Mouse (Mus musculus) hindbrain, embryonic 10.5 days (tissue): ENCODE data around the gene Zfp235. TPM values are rescaled to one million over a fixed set of nuclear protein-coding genes. Genes with fewer than 3 reads are reported as not detected.

Experiments used
- DNase-seq: peaks from one replicate; pipeline ENCODE4 v3.0.0-alpha.2; 2017; ENCODE audit warnings: low spot score
- H3K27ac ChIP-seq: fragments of 300-500 bp; sonication (generic); 2 replicates; pipeline ENCODE4 v1.5.1; 2016; ENCODE audit warnings: mild to moderate bottlenecking, moderate library complexity
- H3K27me3 ChIP-seq: fragments of 300-500 bp; sonication (generic); 2 replicates; pipeline ENCODE4 v1.6.1; 2016; ENCODE audit warnings: mild to moderate bottlenecking; ENCODE audit not compliant: poor library complexity, insufficient read depth, severe bottlenecking
- H3K36me3 ChIP-seq: fragments of 300-500 bp; sonication (generic); 2 replicates; pipeline ENCODE4 v1.6.1; 2016; ENCODE audit warnings: mild to moderate bottlenecking, moderate library complexity
- H3K4me1 ChIP-seq: fragments of 300-500 bp; sonication (generic); replicated peaks from 2 replicates; pipeline ENCODE4 v1.6.1; 2016; ENCODE audit warnings: mild to moderate bottlenecking
- H3K4me3 ChIP-seq: fragments of 300-500 bp; sonication (generic); 2 replicates; pipeline ENCODE4 v1.5.1; 2016; ENCODE audit warnings: mild to moderate bottlenecking, moderate library complexity
- H3K9me3 ChIP-seq: fragments of 300-500 bp; sonication (generic); 2 replicates; pipeline ENCODE4 v1.6.1; 2016; ENCODE audit warnings: mild to moderate bottlenecking, moderate library complexity
- WGBS: fragments of 180-500 bp; shearing (Covaris S2); methylation state at CpG from one replicate; pipeline ENCODE4 v1.1.7; 2016; 5-methylcytosine and 5-hydroxymethylcytosine counted together
- polyA plus RNA-seq: library from polyadenylated mRNA; unstranded; fragments of >200 nt; fragmentation: Nextera tagmentation; extraction: Ambion mirVana; gene quantifications from 2 replicates; pipeline ENCODE4 v1.2.1, GENCODE M21; 2016

The Zfp235 gene
- 12.9 and 14.6 TPM in 2 replicates for polyA plus RNA-seq

DNA sequence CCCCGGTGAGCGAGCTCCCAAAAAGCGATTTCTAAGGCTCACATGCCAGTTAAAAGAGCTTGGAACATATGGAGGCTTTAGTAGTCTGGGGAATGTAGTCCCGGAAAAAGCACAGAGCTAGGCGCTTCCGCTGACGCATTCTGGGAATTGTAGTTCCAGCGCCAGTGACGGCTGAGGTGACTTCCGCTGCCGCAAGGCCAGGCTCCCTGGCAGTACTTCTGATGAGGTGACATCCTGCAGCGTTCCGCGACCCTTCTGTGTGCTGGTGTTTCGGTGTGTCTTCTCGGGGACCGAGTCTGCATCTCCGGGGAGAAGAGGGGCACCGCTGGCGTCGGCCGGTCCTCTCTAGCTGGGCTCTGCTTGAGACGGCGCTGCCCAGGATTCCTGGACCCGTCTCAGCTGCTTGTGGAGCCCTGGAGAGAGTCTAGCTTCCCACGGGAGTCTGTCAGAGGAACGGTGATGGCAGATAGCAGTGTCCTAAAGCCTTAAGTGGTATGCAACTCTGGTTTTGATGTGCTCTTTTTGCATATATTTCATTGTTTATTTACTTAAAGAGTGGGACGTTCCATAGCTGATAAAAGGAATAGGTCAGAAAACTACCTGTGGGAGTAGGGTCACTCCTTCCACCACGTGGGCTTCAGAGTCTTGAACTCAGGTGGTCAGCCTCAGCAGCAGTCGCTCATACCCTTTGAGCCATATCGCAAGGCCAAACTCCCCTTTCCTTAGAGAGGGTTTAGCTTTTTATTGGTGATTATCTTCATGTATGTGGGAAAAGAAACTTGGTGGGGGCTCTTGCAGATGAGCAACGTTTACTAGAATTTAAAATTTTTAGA, at the start of gene Zfp235:
TSS of gene Zfp235 (plus strand) at position 174 of the 833 bp plus-strand sequence.
- DNase-seq: peak; percentile 87
- H3K36me3 ChIP-seq: peaks cover 35% of the 10 kb centered on the region
- peak within 1 kb of the TSS; percentile 86 for H3K4me3 ChIP-seq
- H3K27ac ChIP-seq: peak within 1 kb of the TSS; percentile 87
- peaks cover 13% of the 10 kb centered on the region for H3K4me1 ChIP-seq
- 0 out of 2 replicates have a peak, but pooled peaks cover 6% of the 10 kb centered on the region for H3K9me3 ChIP-seq
- 4% methylated on average over 32 of the region's 32 CpGs for WGBS
- no peaks in the 10 kb centered on the region for H3K27me3 ChIP-seq

DNA sequence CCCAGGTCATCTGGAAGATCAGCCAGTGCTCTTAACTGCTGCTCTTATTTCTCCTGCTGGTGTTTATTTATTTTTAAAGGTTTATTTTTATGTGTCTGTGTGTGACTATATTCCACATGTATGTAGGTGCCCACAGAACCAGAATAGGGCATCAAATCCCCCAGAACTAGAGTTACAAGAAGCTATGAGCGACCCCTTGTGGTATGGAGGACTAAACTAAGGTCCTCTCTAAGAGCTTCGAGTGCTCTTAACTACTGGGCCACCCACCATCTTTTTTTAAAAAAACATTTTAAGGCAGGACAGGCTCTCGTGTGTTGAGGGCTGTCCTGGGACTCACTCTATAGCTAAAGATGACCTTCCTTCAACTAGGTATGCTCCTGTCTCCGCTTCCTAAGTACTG, 47.1 kb upstream of the Zfp235 start:
- WGBS: 92% methylated on average over 4 of the region's 4 CpGs
- Histone ChIP-seq H3K9me3 (peaks cover 72% of the 10 kb centered on the region), H3K27ac (no peak overlapping the region), H3K36me3 (peaks cover 79% of the 10 kb centered on the region), H3K4me3 (no peak overlapping the region), H3K4me1 (peaks cover 14% of the 10 kb centered on the region), H3K27me3 (no peaks in the 10 kb centered on the region)
- DNase-seq: no peak

DNA sequence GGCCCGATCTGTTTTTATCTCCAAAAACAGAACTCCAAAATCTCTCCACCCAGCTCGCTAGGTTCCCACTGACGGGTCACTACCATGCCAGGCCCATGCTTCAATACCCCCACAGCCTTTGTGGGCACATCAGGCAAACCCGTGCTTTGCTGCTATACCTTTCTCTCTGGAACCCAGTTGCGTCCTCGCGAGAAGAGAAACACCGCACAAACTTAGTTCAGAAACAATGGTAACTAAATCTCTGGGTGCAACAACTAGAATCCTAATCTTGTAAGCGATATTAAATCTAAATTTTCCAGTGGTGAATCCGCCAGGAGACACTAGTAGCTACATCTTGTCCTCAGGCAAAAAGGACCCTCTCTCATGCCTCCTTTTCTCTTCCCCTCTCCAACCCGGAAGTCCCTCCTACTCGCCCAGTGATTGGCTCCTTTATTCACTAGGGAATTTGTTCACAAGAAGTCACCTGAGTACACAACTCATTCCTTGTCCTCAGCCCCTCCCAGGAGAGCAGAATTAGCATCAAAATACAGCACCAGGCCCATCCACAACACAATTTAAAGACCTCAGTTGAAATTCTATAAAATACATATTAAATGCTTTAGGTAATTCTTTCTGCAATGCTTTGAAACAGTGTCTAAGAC, 46.4 kb upstream of the Zfp235 start:
- Histone ChIP-seq H3K27ac (no peak overlapping the region), H3K4me3 (no peak overlapping the region), H3K27me3 (no peaks in the 10 kb centered on the region), H3K4me1 (peaks cover 11% of the 10 kb centered on the region), H3K9me3 (peaks cover 72% of the 10 kb centered on the region), H3K36me3 (peaks cover 84% of the 10 kb centered on the region)
- WGBS: 96% methylated on average over 12 of the region's 12 CpGs
- DNase-seq: no peak

DNA sequence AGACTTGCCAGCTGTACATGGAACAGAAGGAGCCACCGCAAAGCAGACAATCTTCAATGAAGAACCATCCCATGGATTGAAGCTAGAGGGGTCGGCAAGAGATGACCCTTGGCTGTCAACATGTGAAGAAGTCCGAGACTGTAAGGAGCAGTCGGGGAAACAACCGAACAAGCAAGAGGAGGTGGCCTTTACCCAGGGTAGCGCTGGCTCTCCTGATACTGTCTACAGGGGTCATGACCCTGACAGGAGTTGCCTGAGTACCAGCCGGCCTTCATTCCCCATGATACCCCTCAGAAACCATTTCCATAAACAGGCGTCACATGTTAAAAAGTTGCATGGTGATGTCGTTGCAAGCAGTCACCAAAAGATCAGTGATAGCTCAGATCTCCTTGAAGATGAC, 29.6 kb upstream of the Zfp235 start:
- H3K27ac ChIP-seq: no peak overlapping the region
- peaks cover 100% of the 10 kb centered on the region for H3K9me3 ChIP-seq
- H3K27me3 ChIP-seq: no peaks in the 10 kb centered on the region
- no peak overlapping the region for H3K4me3 ChIP-seq
- peaks cover 100% of the 10 kb centered on the region for H3K36me3 ChIP-seq
- no peaks in the 10 kb centered on the region for H3K4me1 ChIP-seq
- DNase-seq: no peak
- WGBS: 94% methylated on average over 9 of the region's 9 CpGs

DNA sequence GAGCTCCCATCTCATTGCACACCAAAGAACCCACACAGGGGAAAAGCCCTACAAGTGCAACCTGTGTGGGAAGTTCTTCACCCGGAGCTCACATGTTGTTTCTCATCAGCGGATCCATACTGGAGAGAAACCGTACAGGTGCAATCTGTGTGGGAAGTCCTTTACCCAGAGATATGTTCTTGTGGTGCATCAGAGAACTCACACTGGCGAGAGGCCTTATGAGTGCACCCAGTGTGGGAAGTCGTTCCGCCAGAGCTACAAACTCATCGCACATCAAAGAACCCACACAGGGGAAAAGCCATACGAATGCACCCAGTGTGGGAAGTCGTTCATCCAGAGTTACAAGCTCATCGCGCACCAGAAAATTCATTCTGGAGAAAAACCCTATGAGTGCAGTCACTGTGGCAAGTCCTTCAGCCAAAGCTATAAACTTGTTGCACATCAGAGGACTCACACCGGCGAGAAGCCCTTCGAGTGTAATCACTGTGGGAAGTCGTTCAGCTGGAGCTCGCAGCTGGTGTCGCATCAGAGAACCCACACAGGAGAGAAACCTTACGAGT, 28.7 kb upstream of the Zfp235 start:
- WGBS: 96% methylated on average over 18 of the region's 18 CpGs
- peaks cover 98% of the 10 kb centered on the region for H3K9me3 ChIP-seq
- H3K27me3 ChIP-seq: no peaks in the 10 kb centered on the region
- no peaks in the 10 kb centered on the region for H3K4me1 ChIP-seq
- no peak overlapping the region for H3K27ac ChIP-seq
- no peak overlapping the region for H3K4me3 ChIP-seq
- DNase-seq: peak; percentile 23
- H3K36me3 ChIP-seq: peaks cover 97% of the 10 kb centered on the region

DNA sequence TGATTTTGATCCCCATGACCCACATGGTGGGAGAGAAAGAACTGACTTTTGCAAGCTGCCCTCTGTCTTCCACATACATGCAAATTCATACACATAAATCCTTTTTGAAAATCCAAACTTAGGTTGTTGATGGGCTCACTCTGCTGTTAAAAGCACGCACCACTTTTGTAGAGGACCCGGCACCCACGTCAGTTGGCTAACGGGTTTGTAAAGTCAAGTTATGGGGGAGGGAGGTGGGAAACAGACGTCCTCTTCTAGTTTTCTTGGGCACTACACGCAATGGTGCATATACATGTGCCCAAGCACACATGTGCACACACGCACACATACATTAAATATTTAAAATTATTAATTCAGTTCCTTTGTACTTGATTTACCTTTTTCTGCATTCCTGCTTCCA, 23.1 kb upstream of the Zfp235 start:
- Histone ChIP-seq H3K9me3 (peaks cover 47% of the 10 kb centered on the region), H3K4me3 (no peak overlapping the region), H3K4me1 (peaks cover 9% of the 10 kb centered on the region), H3K27me3 (no peaks in the 10 kb centered on the region), H3K36me3 (peaks cover 41% of the 10 kb centered on the region), H3K27ac (no peak overlapping the region)
- 97% methylated on average over 7 of the region's 7 CpGs for WGBS
- no peak for DNase-seq

DNA sequence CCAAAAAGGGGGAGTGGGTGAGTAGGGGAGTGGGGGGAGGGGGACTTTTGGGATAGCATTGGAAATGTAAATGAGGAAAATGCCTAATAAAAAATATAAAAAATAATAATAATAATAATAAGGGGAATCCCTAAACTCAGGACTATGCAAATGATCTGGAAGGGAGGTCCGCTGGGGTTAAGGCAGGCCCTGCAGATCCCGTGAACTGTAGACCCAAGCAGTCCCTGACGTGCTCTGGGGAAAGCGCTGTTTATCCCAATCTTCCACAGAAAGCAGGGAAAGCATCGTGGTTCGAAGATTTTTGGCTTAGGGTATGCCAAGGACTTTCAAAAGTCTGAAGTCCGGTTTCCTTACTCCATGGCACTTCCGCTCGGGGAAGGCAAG, 22.2 kb upstream of the Zfp235 start:
- Histone ChIP-seq H3K4me3 (peak overlapping the region; percentile 72), H3K9me3 (peaks cover 38% of the 10 kb centered on the region), H3K27me3 (no peaks in the 10 kb centered on the region), H3K36me3 (peaks cover 31% of the 10 kb centered on the region), H3K4me1 (peaks cover 9% of the 10 kb centered on the region), H3K27ac (peak overlapping the region; percentile 84)
- DNase-seq: no peak
- WGBS: 5% methylated on average over 9 of the region's 9 CpGs

DNA sequence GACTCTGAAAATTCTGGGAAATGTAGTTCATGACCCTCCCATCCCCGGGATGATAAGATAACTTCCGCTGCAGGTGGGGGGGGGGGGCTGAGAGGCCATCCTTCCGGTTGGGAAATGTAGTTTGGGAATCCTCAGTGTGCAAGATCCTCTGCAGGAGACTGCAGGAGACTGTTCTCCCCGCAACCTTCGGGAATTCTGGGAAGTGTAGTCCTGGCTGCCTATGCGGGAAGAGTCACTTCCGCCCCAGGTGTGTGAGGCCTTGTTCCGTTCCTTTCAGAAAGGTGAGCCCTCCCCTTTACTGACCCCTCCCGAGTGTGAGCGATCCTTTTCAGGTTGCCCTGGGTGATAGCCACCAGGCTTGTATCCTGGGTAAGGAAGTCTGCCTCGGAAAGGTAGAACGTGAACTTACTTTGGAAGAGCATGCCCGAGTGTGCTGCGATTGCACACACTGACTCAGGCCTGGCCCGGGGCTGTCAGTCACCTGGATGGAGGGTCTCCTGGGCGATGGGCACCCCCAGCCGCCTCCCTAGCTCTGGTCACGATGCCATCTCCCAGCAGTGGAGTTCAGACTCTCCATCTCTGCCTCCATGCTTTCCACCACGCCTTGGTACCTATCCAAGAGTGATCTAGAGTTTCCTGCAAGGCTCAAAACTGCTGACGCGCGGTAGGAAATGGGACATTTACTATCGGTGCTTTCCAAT, 21.7 kb upstream of the Zfp235 start, which contains the start of gene Zfp112:
TSS of gene Zfp112 (plus strand) at position 159 of the 701 bp plus-strand sequence.
- Histone ChIP-seq H3K27me3 (no peaks in the 10 kb centered on the region), H3K4me3 (peak within 1 kb of the TSS; percentile 72), H3K27ac (peak within 1 kb of the TSS; percentile 84), H3K4me1 (peaks cover 9% of the 10 kb centered on the region), H3K9me3 (peaks cover 33% of the 10 kb centered on the region), H3K36me3 (peaks cover 26% of the 10 kb centered on the region)
- peak; percentile 93 for DNase-seq
- WGBS: 3% methylated on average over 23 of the region's 23 CpGs

DNA sequence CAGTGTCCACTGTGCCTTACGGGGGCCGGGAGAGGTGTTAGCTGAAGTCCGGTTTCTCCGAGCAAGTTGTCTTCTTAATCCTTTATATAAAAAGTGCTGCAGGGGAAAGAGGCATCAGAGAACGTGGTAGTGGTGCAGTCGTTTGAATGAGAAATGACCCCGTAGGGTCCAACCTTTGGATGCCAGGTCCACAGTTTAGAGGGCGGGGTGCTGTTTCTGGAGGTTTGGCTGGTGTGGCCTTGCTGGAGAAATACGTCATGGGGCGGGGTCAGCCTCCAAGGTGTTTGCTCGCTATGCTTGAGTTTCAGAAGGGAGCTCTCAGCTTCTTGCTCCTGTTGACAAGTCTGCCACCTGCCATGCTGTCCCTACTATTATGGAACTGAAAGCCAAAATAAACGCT, 21.0 kb upstream of the Zfp235 start:
- peaks cover 9% of the 10 kb centered on the region for H3K4me1 ChIP-seq
- H3K36me3 ChIP-seq: peaks cover 19% of the 10 kb centered on the region
- peak; percentile 28 for DNase-seq
- peaks cover 26% of the 10 kb centered on the region for H3K9me3 ChIP-seq
- H3K4me3 ChIP-seq: peak overlapping the region; percentile 72
- H3K27ac ChIP-seq: peak overlapping the region; percentile 84
- no peaks in the 10 kb centered on the region for H3K27me3 ChIP-seq
- WGBS: 11% methylated on average over 12 of the region's 12 CpGs

DNA sequence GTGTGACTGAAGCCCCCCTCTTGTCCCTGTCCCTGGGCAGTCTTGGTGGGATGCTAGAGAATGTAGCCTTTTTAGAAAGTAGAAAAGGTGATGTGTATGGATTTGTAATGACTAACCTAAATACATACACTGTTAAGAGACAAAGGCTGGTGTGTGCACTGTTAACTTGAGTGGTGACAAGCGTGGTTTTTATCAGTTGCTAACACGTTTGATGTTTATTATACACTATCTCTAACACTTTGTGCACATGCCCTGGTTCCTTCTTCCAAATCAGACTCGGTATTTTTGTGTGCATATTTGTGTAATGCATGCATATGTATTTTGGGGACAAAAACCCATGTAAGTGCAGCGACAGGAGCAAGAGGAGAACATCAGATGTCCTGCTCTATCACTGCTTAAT, 17.3 kb upstream of the Zfp235 start:
- 0 out of 2 replicates have a peak, but pooled peaks cover 6% of the 10 kb centered on the region for H3K9me3 ChIP-seq
- H3K27me3 ChIP-seq: no peaks in the 10 kb centered on the region
- H3K4me1 ChIP-seq: peaks cover 9% of the 10 kb centered on the region
- no peak overlapping the region for H3K27ac ChIP-seq
- H3K36me3 ChIP-seq: no peaks in the 10 kb centered on the region
- H3K4me3 ChIP-seq: no peak overlapping the region
- DNase-seq: no peak
- WGBS: 85% methylated on average over 4 of the region's 4 CpGs

DNA sequence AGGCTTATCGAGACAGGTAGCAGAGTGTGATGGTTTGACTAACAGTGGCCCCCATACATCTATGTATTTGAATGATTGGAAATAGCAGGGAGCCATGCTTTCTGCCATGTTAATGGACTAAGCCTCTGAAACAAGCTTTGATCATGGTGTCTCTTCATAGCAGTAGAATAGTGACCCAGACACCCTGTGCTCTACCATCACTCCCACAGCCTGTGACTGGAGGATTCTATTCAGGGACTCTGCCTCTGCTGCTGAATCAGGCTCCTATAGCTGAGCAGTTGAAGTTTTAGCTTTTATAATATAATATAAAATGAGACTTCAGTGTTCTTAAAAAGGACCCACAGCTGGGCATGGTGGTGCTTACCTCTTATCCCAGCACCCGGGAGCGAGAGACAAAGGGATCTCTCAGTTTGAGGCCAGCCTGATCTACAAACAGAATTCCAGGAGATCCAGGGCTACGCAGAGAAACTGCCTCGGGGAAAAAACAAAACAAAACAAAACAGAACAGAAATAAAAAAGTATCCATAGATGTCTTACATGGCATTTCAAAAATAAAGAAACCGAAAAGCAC, 459 bp upstream of the Zfp235 start:
- H3K36me3 ChIP-seq: peaks cover 28% of the 10 kb centered on the region
- 18% methylated on average over 6 of the region's 6 CpGs for WGBS
- peak overlapping the region; percentile 87 for H3K27ac ChIP-seq
- peak overlapping the region; percentile 86 for H3K4me3 ChIP-seq
- H3K9me3 ChIP-seq: 0 out of 2 replicates have a peak, but pooled peaks cover 4% of the 10 kb centered on the region
- peaks cover 13% of the 10 kb centered on the region for H3K4me1 ChIP-seq
- no peak for DNase-seq
- no peaks in the 10 kb centered on the region for H3K27me3 ChIP-seq

DNA sequence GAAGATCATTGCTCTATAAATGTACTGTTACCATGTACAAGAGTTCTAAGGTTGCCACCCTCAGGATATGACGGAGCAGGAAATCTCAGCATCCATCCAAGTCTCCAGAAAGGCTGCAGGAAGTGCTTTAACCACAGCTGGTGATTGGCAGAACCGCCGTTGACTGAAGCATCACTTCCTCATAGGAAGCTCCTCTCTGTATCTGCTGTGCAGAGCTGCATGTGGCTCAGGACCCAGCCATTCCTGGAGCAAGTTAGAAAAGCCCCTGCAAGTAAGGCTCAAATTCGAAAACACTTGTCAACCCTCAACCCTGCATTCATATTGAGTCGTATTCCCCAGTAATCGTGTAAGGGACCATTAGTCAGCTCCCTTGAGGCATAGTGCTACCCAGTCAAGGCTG, 8.6 kb downstream of the Zfp235 start:
- DNase-seq: no peak
- Histone ChIP-seq H3K4me1 (no peaks in the 10 kb centered on the region), H3K36me3 (peaks cover 51% of the 10 kb centered on the region), H3K9me3 (peaks cover 28% of the 10 kb centered on the region), H3K4me3 (no peak overlapping the region), H3K27ac (no peak overlapping the region), H3K27me3 (no peaks in the 10 kb centered on the region)
- 91% methylated on average over 6 of the region's 6 CpGs for WGBS
